Mouse (Mus musculus) intestine, postnatal 0 days (tissue): ENCODE results near the gene Wipi1. TPM values are rescaled to one million over a fixed set of nuclear protein-coding genes. Genes with fewer than 3 reads are reported as not detected.

ENCODE experiments used
- ATAC-seq: fragments of 200-750 bp; cut with Nextera tagmentation; 2 replicates; pipeline ENCODE4 v1.8.0; 2017; ENCODE audit warnings: mild to moderate bottlenecking, moderate TSS enrichment, moderate library complexity
- H3K27ac ChIP-seq: fragments of 300-500 bp; sonication (generic); 2 replicates; pipeline ENCODE4 v1.5.1; 2014; ENCODE audit warnings: mild to moderate bottlenecking, low read depth, low read length, moderate library complexity
- H3K27me3 ChIP-seq: fragments of 300-500 bp; sonication (generic); replicated peaks from 2 replicates; pipeline ENCODE4 v1.6.1; 2014; ENCODE audit warnings: low read length, mixed read lengths; ENCODE audit not compliant: control insufficient read depth, insufficient read depth
- H3K36me3 ChIP-seq: fragments of 300-500 bp; sonication (generic); 2 replicates; pipeline ENCODE4 v1.6.1; 2014; ENCODE audit warnings: mild to moderate bottlenecking, moderate library complexity; ENCODE audit not compliant: control insufficient read depth, insufficient read depth
- H3K4me1 ChIP-seq: fragments of 300-500 bp; sonication (generic); replicated peaks from 2 replicates; pipeline ENCODE4 v1.6.1; 2014; ENCODE audit warnings: antibody characterized with exemption, low read length, mixed read lengths; ENCODE audit not compliant: control insufficient read depth, insufficient read depth
- H3K4me2 ChIP-seq: fragments of 300-500 bp; sonication (generic); replicated peaks from 2 replicates; pipeline ENCODE4 v1.6.1; 2014; ENCODE audit warnings: low read depth, mild to moderate bottlenecking, moderate library complexity
- H3K4me3 ChIP-seq: fragments of 300-500 bp; sonication (generic); 2 replicates; pipeline ENCODE4 v1.5.1; 2014; ENCODE audit warnings: low read depth, low read length
- H3K9ac ChIP-seq: fragments of 300-500 bp; sonication (generic); 2 replicates; pipeline ENCODE4 v1.6.1; 2014; ENCODE audit warnings: mild to moderate bottlenecking, low read depth, low read length
- H3K9me3 ChIP-seq: fragments of 300-500 bp; sonication (generic); 2 replicates; pipeline ENCODE4 v1.6.1; 2016; ENCODE audit warnings: mixed run types; ENCODE audit not compliant: control insufficient read depth
- CTCF ChIP-seq: sonication (generic); IDR thresholded peaks from 2 replicates; pipeline ENCODE4 v1.5.1; 2016; ENCODE audit warnings: low read depth, mild to moderate bottlenecking, control low read depth, antibody characterized with exemption, moderate library complexity
- WGBS: fragments of 180-500 bp; shearing (Covaris S2); extraction: QIAGEN DNeasy Blood & Tissue Kit; methylation state at CpG from one replicate; pipeline ENCODE4 v1.1.7; 2014; 5-methylcytosine and 5-hydroxymethylcytosine counted together
- polyA plus RNA-seq: library from polyadenylated mRNA; unstranded; fragments of >200 nt; fragmentation: Nextera tagmentation; extraction: Ambion mirVana; gene quantifications from 2 replicates; pipeline ENCODE4 v1.2.1, GENCODE M21; 2015

The Wipi1 gene
- polyA plus RNA-seq, 1 experiment from 2014 or later, result 28.2 TPM

DNA sequence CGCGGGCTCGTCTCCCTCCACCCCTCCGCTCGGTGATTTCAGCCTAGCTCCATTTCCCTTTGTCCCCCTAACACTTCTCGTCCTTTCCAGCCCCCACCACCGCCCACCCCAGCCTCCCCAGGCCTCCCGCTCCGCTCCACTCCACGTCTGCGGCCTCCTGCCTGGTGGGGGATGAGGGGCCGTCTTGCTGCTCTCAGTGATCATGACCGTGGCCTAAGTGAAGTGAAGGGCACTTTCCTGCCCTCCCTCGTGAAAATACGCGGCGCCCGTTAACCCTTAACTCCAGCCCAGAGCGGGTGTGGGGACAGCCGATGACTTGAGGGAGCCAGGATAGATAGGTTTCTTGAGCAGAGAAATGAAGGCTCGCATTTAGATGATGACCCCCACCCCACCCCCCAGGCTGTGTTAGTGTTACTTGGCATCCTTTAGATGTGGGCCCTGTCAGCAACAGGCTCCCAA is 39.8 kb upstream of the Wipi1 start:
- H3K9ac ChIP-seq, result peak overlapping the region; percentile 96
- no peaks in the 10 kb centered on the region for H3K27me3 ChIP-seq
- no peaks in the 10 kb centered on the region for H3K9me3 ChIP-seq
- peak overlapping the region; percentile 95 for H3K4me2 ChIP-seq
- peak overlapping the region; percentile 98 for H3K27ac ChIP-seq
- ATAC-seq, result peak; percentile 15; the same call in 1 of the 2 replicates
- peak overlapping the region; percentile 95 for H3K4me3 ChIP-seq
- H3K36me3 ChIP-seq, result peaks cover 13% of the 10 kb centered on the region; the same call in 1 of the 2 replicates
- no peak for TF ChIP-seq CTCF
- H3K4me1 ChIP-seq, result 0 out of 2 replicates have a peak, but pooled peaks cover 5% of the 10 kb centered on the region
- under 1% methylated on average over 21 of the region's 21 CpGs for WGBS

DNA sequence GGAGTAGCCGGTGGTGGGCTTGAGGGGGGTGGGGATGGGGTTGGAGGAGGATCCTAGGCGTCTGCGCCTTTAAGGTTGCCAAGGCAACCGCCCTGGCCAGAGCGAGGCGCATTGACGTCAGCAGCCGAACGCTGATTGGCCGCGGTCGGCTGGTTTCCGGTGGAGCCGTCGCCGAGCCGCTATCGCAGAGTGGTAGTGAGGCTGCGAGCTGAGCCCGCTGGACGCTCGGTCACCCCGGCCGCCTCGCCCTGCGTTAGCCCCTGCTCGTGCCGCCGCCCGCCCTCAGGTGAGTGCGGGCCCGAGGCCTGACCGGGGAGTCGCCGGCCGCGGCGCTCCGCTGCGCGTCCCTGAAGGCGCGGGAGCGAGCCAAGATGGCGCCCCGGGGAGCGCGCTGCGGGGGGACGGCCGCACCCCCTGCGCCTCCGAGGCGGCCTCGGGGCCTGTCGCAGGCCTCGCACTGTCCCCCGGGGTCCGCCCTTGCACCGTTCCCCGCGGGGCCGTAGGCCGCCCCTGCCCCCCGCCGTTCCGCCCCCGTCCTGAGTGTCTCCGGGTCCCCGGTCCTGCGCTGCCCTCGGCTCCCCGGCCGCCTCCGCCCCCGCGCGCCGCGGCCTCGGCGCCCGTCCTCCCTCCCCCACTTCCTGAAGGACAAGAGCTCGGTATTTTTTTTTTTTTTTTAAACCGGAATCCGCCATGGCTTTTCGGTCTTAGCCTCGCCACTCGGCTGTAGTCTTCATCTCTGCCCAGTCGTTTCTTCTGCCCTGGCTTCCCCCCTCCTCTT is 39.2 kb upstream of the Wipi1 start:
- Histone ChIP-seq H3K9ac (peak overlapping the region; percentile 96), H3K4me1 (0 out of 2 replicates have a peak, but pooled peaks cover 5% of the 10 kb centered on the region), H3K9me3 (no peaks in the 10 kb centered on the region), H3K4me2 (peak overlapping the region; percentile 95), H3K36me3 (peaks cover 12% of the 10 kb centered on the region; the same call in 1 of the 2 replicates), H3K4me3 (peak overlapping the region; percentile 95), H3K27ac (peak overlapping the region; percentile 98), H3K27me3 (no peaks in the 10 kb centered on the region)
- WGBS, result under 1% methylated on average over 74 of the region's 90 CpGs
- peak; percentile 93 for ATAC-seq
- no peak for TF ChIP-seq CTCF

DNA sequence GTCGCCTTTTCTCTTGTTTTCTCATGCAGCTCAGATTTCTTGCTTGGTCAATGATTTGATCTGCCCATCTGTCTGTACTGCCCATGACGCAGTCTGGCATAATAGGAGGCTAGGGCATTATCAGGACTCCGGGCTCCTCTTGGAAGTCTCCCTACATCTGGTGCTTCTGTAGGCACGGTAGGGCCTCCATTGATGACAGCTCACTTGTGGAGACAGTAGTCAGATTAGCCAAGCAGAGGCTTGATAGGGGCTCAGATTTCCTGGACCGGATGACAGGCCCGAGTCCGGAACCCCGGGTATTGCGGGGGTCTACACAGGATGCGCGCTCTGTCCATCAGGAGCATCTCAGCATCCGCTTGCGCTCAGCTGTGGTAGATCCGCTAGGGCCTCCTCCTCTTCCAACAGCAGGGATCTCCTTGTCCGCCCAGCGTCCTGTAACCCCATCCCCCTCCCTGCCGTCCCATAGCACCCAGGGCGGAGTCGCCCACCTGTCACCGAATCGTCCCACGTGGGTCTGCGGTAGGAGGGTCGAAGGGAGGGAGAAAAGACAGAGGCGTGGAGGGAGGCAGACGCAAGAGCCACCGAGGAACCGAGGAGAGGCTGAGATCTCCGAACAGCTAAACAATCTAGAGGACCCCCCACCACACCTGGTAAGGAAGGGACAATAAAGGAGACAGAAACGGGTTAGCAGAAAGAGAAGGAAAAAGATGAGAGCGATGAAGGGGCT is 38.4 kb upstream of the Wipi1 start:
- TF ChIP-seq CTCF, result no peak
- Histone ChIP-seq H3K9me3 (no peaks in the 10 kb centered on the region), H3K9ac (peak overlapping the region; percentile 96), H3K27me3 (no peaks in the 10 kb centered on the region), H3K4me1 (0 out of 2 replicates have a peak, but pooled peaks cover 5% of the 10 kb centered on the region), H3K36me3 (peaks cover 12% of the 10 kb centered on the region; the same call in 1 of the 2 replicates), H3K4me3 (peak overlapping the region; percentile 95), H3K27ac (peak overlapping the region; percentile 98; the same call in 1 of the 2 replicates), H3K4me2 (peak overlapping the region; percentile 95)
- peak; percentile 32 for ATAC-seq
- whole genome bisulfite sequencing, result 3% methylated on average over 31 of the region's 31 CpGs

DNA sequence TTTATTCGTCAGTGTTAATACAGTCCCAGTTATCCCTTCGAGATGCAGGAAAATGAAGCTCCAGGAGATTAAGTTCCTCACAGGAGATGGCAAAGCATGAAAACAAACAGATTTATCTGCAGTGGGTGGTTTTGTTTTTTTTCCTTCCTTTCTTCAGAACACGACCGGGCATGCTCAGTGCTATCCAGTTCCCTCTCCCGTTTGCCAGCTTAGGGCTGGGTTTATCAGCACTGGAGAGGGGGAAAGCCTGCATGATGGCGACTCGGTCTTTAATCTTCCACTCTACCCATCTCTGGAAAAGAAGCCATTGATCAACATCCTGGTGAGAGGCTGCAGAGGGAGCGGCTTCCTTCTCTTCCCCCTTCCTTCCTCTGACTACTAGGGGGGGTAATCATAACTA is 37.4 kb upstream of the Wipi1 start, which contains the start of gene Prkar1a:
Gene Prkar1a (plus strand): TSS at position 200 of the 400 bp plus-strand sequence.
- TF ChIP-seq CTCF, result no peak
- H3K9me3 ChIP-seq, result no peaks in the 10 kb centered on the region
- H3K36me3 ChIP-seq, result 0 out of 2 replicates have a peak, but pooled peaks cover 5% of the 10 kb centered on the region
- H3K27ac ChIP-seq, result no peak within 1 kb of the TSS
- ATAC-seq, result no peak
- H3K4me1 ChIP-seq, result 0 out of 2 replicates have a peak, but pooled peaks cover 5% of the 10 kb centered on the region
- peak within 1 kb of the TSS; percentile 96; the same call in 1 of the 2 replicates for H3K9ac ChIP-seq
- 19% methylated on average over 8 of the region's 8 CpGs for WGBS
- H3K27me3 ChIP-seq, result no peaks in the 10 kb centered on the region
- H3K4me2 ChIP-seq, result peak within 1 kb of the TSS; percentile 95
- H3K4me3 ChIP-seq, result peak within 1 kb of the TSS; percentile 95

DNA sequence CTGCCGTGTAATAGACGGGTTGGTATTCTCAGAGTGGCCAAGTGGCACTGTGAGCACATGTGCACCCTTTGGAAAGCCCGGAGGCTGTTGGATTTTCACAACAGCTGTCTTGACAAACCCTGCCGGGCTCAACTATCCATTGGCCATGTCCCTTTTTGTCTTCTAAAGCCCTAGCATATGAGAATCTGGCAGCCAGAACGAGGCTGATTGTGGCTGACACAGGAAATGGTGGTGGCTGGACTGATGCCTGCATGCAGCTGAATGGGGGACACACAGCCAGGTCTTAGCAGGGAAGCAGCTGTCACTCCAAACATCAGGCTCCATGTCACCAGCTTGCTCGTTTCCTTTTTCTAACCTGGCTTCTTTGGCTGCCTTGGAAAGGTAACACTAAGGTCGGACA is 36.7 kb upstream of the Wipi1 start:
- Histone ChIP-seq H3K9ac (no peak overlapping the region), H3K27me3 (no peaks in the 10 kb centered on the region), H3K36me3 (0 out of 2 replicates have a peak, but pooled peaks cover under 1% of the 10 kb centered on the region), H3K4me1 (0 out of 2 replicates have a peak, but pooled peaks cover 5% of the 10 kb centered on the region), H3K4me2 (no peak overlapping the region), H3K27ac (no peak overlapping the region), H3K4me3 (no peak overlapping the region), H3K9me3 (no peaks in the 10 kb centered on the region)
- WGBS, result 53% methylated on average over 7 of the region's 7 CpGs
- TF ChIP-seq CTCF, result no peak
- no peak for ATAC-seq
